Mouse (Mus musculus) CH12.LX (cell line): ENCODE data around the gene Papss2. TPM values are rescaled to one million over a fixed set of nuclear protein-coding genes. Genes with fewer than 3 reads are reported as not detected.

ENCODE experiments used
- DNase-seq: peaks from one replicate; pipeline ENCODE4 v3.0.0-alpha.2; 2013; ENCODE audit errors: extremely low read depth
- H3K27ac ChIP-seq: 2 replicates; pipeline ENCODE4 v1.5.1; 2012; ENCODE audit warnings: low read depth, mild to moderate bottlenecking, control low read depth, moderate library complexity; ENCODE audit not compliant: insufficient read depth
- H3K27me3 ChIP-seq: replicated peaks from 2 replicates; pipeline ENCODE3; 2012; ENCODE audit warnings: inconsistent platforms
- H3K36me3 ChIP-seq, 2 experiments: replicated peaks in 1 of 2; 2 replicates each; pipeline versions ENCODE3 to v1.6.1; 2012; ENCODE audit warnings: inconsistent platforms in 1 of 2, low read length in 1 of 2, mild to moderate bottlenecking in 1 of 2, mixed read lengths in 1 of 2, moderate library complexity in 1 of 2; ENCODE audit not compliant: control insufficient read depth in 1 of 2, insufficient read depth in 1 of 2
- H3K4me1 ChIP-seq, 2 experiments: 2 replicates each; pipeline ENCODE4 v1.6.1; 2012; ENCODE audit warnings: inconsistent platforms in 1 of 2, moderate library complexity in 1 of 2; ENCODE audit not compliant: insufficient read depth in 2 of 2, control insufficient read depth in 1 of 2
- H3K4me2 ChIP-seq: 2 replicates; pipeline ENCODE4 v1.6.1; 2012; ENCODE audit warnings: low read depth, mild to moderate bottlenecking, control low read depth; ENCODE audit not compliant: poor library complexity, insufficient read depth, severe bottlenecking
- H3K4me3 ChIP-seq, 3 experiments: fragments of 150-350 bp in 1 of 3; sonication (generic) in 1 of 3; replicated peaks in 1 of 3; 2 replicates each; pipeline versions ENCODE3 to v1.5.1; 2011 to 2012; ENCODE audit warnings: low read depth in 2 of 3, low read length in 2 of 3, mild to moderate bottlenecking in 2 of 3, moderate library complexity in 2 of 3, control low read depth in 1 of 3, improper control_type of control experiment in 1 of 3, inconsistent platforms in 1 of 3, mixed read lengths in 1 of 3; ENCODE audit not compliant: poor library complexity in 1 of 3
- H3K79me2 ChIP-seq: replicated peaks from 2 replicates; pipeline ENCODE4 v1.6.1; 2012; ENCODE audit warnings: mild to moderate bottlenecking, moderate library complexity; ENCODE audit not compliant: control insufficient read depth, poor library complexity, insufficient read depth, severe bottlenecking; ENCODE audit errors: extremely low read depth
- H3K9ac ChIP-seq: 2 replicates; pipeline ENCODE4 v1.6.1; 2012; ENCODE audit warnings: low read depth, mild to moderate bottlenecking, control low read depth, moderate library complexity; ENCODE audit not compliant: insufficient read depth
- H3K9me3 ChIP-seq: replicated peaks from 2 replicates; pipeline ENCODE3; 2012; ENCODE audit warnings: low read length, inconsistent platforms, mixed read lengths
- BHLHE40 ChIP-seq: IDR thresholded peaks from 2 replicates; pipeline ENCODE4 v1.6.1; 2011; ENCODE audit warnings: mild to moderate bottlenecking, low read depth, low read length, improper control_type of control experiment
- CHD2 ChIP-seq: IDR thresholded peaks from 2 replicates; pipeline ENCODE4 v1.6.1; 2011; ENCODE audit warnings: low read length, improper control_type of control experiment
- E2F4 ChIP-seq: IDR thresholded peaks from 2 replicates; pipeline ENCODE4 v1.6.1; 2011; ENCODE audit warnings: low read depth, low read length, improper control_type of control experiment; ENCODE audit not compliant: insufficient replicate concordance
- ELF1 ChIP-seq: IDR thresholded peaks from 2 replicates; pipeline ENCODE4 v1.6.1; 2014; ENCODE audit warnings: low read depth, mild to moderate bottlenecking, inconsistent platforms, low read length, improper control_type of control experiment
- EP300 ChIP-seq: IDR thresholded peaks from 2 replicates; pipeline ENCODE4 v1.6.1; 2011; ENCODE audit warnings: low read length, improper control_type of control experiment
- ETS1 ChIP-seq: conservative IDR thresholded peaks from 2 replicates; pipeline ENCODE4 v1.6.1; 2012; ENCODE audit warnings: low read depth, mild to moderate bottlenecking, inconsistent platforms, low read length, improper control_type of control experiment, moderate library complexity
- GABPA ChIP-seq: IDR thresholded peaks from 2 replicates; pipeline ENCODE4 v1.6.1; 2012; ENCODE audit warnings: low read depth, low read length, improper control_type of control experiment, inconsistent platforms; ENCODE audit not compliant: insufficient replicate concordance
- IRF4 ChIP-seq: IDR thresholded peaks from 2 replicates; pipeline ENCODE4 v1.6.1; 2014; ENCODE audit warnings: low read depth, mild to moderate bottlenecking, inconsistent platforms, low read length, improper control_type of control experiment
- JUN ChIP-seq: IDR thresholded peaks from 2 replicates; pipeline ENCODE4 v1.6.1; 2011; ENCODE audit warnings: low read depth, mild to moderate bottlenecking, low read length, improper control_type of control experiment, moderate library complexity; ENCODE audit not compliant: insufficient read depth
- JUND ChIP-seq: conservative IDR thresholded peaks from 2 replicates; pipeline ENCODE4 v1.6.1; 2011; ENCODE audit warnings: low read depth, low read length, improper control_type of control experiment
- MAFK ChIP-seq: IDR thresholded peaks from 2 replicates; pipeline ENCODE4 v1.6.1; 2011; ENCODE audit warnings: low read length, improper control_type of control experiment; ENCODE audit not compliant: insufficient replicate concordance
- MAX ChIP-seq: IDR thresholded peaks from 2 replicates; pipeline ENCODE4 v1.6.1; 2011; ENCODE audit warnings: low read length, improper control_type of control experiment
- MAZ ChIP-seq: IDR thresholded peaks from 2 replicates; pipeline ENCODE4 v1.6.1; 2012; ENCODE audit warnings: low read depth, mild to moderate bottlenecking, inconsistent platforms, low read length, improper control_type of control experiment, moderate library complexity
- MEF2A ChIP-seq: IDR thresholded peaks from 2 replicates; pipeline ENCODE4 v1.6.1; 2014; ENCODE audit warnings: low read depth, mild to moderate bottlenecking, inconsistent platforms, low read length, improper control_type of control experiment, borderline replicate concordance
- MXI1 ChIP-seq: IDR thresholded peaks from 2 replicates; pipeline ENCODE4 v1.6.1; 2011; ENCODE audit warnings: mild to moderate bottlenecking, low read depth, low read length, improper control_type of control experiment
- MYC ChIP-seq: IDR thresholded peaks from 2 replicates; pipeline ENCODE4 v1.6.1; 2011; ENCODE audit warnings: low read depth, mild to moderate bottlenecking, improper control_type of control experiment, low read length
- NELFE ChIP-seq: IDR thresholded peaks from 2 replicates; pipeline ENCODE4 v1.6.1; 2011; ENCODE audit warnings: low read depth, low read length, improper control_type of control experiment
- PAX5 ChIP-seq: IDR thresholded peaks from 2 replicates; pipeline ENCODE4 v1.6.1; 2012; ENCODE audit warnings: low read length, inconsistent platforms, mixed read lengths
- RAD21 ChIP-seq: IDR thresholded peaks from 2 replicates; pipeline ENCODE4 v1.6.1; 2011; ENCODE audit warnings: low read depth, mild to moderate bottlenecking, low read length, improper control_type of control experiment, moderate library complexity
- RCOR1 ChIP-seq: conservative IDR thresholded peaks from 2 replicates; pipeline ENCODE4 v1.6.1; 2012; ENCODE audit warnings: low read depth, mild to moderate bottlenecking, inconsistent platforms, low read length, improper control_type of control experiment
- SIN3A ChIP-seq: IDR thresholded peaks from 2 replicates; pipeline ENCODE4 v1.6.1; 2012; ENCODE audit warnings: low read length, improper control_type of control experiment, inconsistent platforms
- UBTF ChIP-seq: IDR thresholded peaks from 2 replicates; pipeline ENCODE4 v1.6.1; 2012; ENCODE audit warnings: low read depth, mild to moderate bottlenecking, inconsistent platforms, low read length, improper control_type of control experiment, moderate library complexity
- USF1 ChIP-seq: IDR thresholded peaks from 2 replicates; pipeline ENCODE4 v1.6.1; 2014; ENCODE audit warnings: low read depth, mild to moderate bottlenecking, inconsistent platforms, low read length, improper control_type of control experiment
- USF2 ChIP-seq: conservative IDR thresholded peaks from 2 replicates; pipeline ENCODE4 v1.6.1; 2011; ENCODE audit warnings: low read depth, low read length, improper control_type of control experiment
- ZKSCAN1 ChIP-seq: IDR thresholded peaks from 2 replicates; pipeline ENCODE4 v1.6.1; 2012; ENCODE audit warnings: low read depth, inconsistent platforms, low read length, improper control_type of control experiment, borderline replicate concordance
- ZNF384 ChIP-seq: IDR thresholded peaks from 2 replicates; pipeline ENCODE4 v1.6.1; 2012; ENCODE audit warnings: low read depth, low read length, improper control_type of control experiment, inconsistent platforms
- dilution Hi-C: fragments of 300-500 bp; cut with MboI; formaldehyde crosslinking; loops from 2 replicates; pipeline ENCODE4 v1.14.3; 2020; ENCODE audit warnings: low sequenced_read_pairs; ENCODE audit not compliant: extremely low pct_unique_long_range_greater_than_20kb, extremely low pct_ligation_motif_present
- in situ Hi-C: fragments of 300-500 bp; cut with MboI; formaldehyde crosslinking; loops from 3 replicates; pipeline ENCODE4 v1.14.3; 2019; ENCODE audit warnings: low sequenced_read_pairs, low pct_ligation_motif_present, low pct_unique_long_range_greater_than_20kb, mixed read lengths
- polyA plus RNA-seq: library from polyadenylated mRNA; unstranded; fragments of >175 nt; gene quantifications from 2 replicates; pipeline ENCODE4 v1.2.1, GENCODE M21; 2012; ENCODE audit warnings: low read depth; ENCODE audit not compliant: insufficient read length
- total RNA-seq, 2 experiments: library from RNA; depleted of rRNA; stranded (reverse); fragments of 300-350 nt in 1 of 2; fragments of >200 nt in 1 of 2; gene quantifications; 2 replicates each; pipeline ENCODE4 v1.2.3; 2012 to 2014

Gene Papss2
- total and polyA plus RNA-seq, 3 experiments: 0.36 to 0.42 (median 0.39) TPM

DNA sequence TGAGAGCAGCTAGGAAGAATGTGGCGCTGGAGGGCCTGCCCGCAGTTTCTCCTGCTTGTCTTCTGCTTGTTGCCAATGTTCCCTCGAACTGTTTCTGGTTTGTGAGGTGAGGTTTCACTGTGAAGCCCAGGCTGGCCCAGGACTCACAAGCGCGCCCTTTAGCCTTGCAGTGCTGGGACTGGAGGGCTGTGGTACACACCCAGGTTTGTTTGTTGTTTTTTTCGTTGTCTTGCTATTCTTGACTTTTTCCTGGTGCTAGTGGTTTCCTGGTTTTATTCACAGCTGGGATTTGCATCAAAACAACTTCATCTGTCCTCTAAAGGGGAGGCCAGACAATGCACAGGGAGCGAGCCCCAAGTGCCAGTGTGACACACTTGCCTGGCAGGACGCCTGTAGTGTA, 39.3 kb downstream of the Papss2 start:
- H3K27ac ChIP-seq: no peak overlapping the region

DNA sequence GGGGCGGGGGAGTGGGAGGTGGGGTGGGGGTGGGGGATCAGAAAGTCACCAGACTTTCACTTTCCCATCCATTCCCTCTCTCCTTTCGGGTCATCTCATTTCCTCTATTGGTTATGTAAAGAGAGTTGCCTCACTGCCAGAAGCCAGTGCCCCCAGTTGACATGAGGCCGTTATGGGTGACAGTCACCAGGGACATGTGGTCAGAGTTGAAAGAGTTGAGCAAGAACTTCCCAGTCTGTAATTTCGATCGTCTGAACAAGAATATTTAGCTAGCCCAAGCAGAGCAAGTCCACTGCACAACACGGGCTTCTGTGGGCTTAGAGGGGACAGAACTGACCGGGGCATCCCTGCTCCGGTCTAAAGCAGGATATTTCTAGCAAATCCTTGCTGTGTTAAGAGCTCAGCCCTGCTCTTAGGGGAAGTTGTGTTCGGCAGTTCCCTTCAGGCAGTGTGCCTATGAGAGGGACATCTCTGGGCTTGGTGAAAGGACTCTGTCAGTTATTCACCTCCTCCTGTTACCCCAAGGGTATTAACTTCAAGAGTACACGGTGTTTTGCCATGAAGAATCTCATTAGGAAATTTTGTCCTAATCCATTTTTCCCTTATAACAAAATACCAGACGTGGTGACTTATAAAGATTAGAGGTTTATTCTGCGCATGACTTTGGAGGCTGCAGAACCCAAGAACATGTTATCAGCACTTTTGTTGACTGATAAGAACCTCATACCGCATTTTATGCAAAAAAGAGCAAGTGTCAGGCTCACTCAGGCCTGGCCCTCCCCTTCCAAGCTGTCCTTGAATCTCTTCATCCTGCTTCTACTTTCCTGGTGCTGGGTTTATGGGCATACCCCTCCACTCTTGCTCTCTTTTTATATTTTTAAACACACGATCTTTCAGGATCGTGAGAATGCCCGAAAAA, 42.0 kb downstream of the Papss2 start:
- H3K4me2 ChIP-seq: peak overlapping the region; percentile 84
- H3K4me3 ChIP-seq: no peak overlapping the region
- H3K9me3 ChIP-seq: no peaks in the 10 kb centered on the region
- peaks cover 4 to 25% of the 10 kb centered on the region in 2 experiments for H3K4me1 ChIP-seq
- dilution Hi-C loops (no loop called here), in situ Hi-C loops (no loop called here)
- no peak overlapping the region for H3K9ac ChIP-seq
- no peaks in the 10 kb centered on the region for H3K79me2 ChIP-seq
- no peaks in the 10 kb centered on the region for H3K36me3 ChIP-seq
- no peak overlapping the region for H3K27ac ChIP-seq
- peak; percentile 62 for DNase-seq
- peaks cover 1% of the 10 kb centered on the region for H3K27me3 ChIP-seq
- no peak for TF ChIP-seq USF1
- peak; percentile 46 for TF ChIP-seq CHD2
- no peak for TF ChIP-seq JUND
- TF ChIP-seq ETS1: peak; percentile 70
- peak; percentile 4; the same call in 1 of the 2 replicates for TF ChIP-seq JUN
- TF ChIP-seq MAX: peak; percentile 80
- peak; percentile 90 for TF ChIP-seq BHLHE40
- TF ChIP-seq SIN3A: no peak
- TF ChIP-seq MYC: peak; percentile 71; the same call in 1 of the 2 replicates
- peak; percentile 65; the same call in 1 of the 2 replicates for TF ChIP-seq MEF2A
- TF ChIP-seq MAFK: 0 out of 2 replicates have a peak, but pooled peaks have one; percentile 41
- peak; percentile 84 for TF ChIP-seq IRF4
- peak; percentile 50; the same call in 1 of the 2 replicates for TF ChIP-seq MAZ
- TF ChIP-seq RAD21: no peak; the same call in 1 of the 2 replicates
- no peak for TF ChIP-seq GABPA
- peak; percentile 59; the same call in 1 of the 2 replicates for TF ChIP-seq MXI1

More for the DNA sequence above, 39.3 kb downstream of the Papss2 start:
- in situ Hi-C loops: no loop called here
- no peaks in the 10 kb centered on the region for H3K79me2 ChIP-seq
- H3K4me2 ChIP-seq: no peak overlapping the region
- peaks cover 1% of the 10 kb centered on the region for H3K27me3 ChIP-seq
- no peaks in the 10 kb centered on the region for H3K36me3 ChIP-seq
- dilution Hi-C loops: no loop called here
- DNase-seq: no peak
- TF ChIP-seq E2F4 (no peak), BHLHE40 (no peak), EP300 (no peak), PAX5 (no peak), GABPA (no peak), JUN (no peak), MAZ (no peak), USF2 (no peak), NELFE (no peak), SIN3A (no peak), RCOR1 (no peak), ZNF384 (no peak), RAD21 (no peak), JUND (no peak), IRF4 (no peak), ELF1 (no peak), CHD2 (no peak), MEF2A (no peak), UBTF (no peak), ZKSCAN1 (no peak)
- no peaks in the 10 kb centered on the region for H3K9me3 ChIP-seq
- no peak overlapping the region for H3K4me3 ChIP-seq
- H3K4me1 ChIP-seq: peaks cover 4 to 25% of the 10 kb centered on the region in 2 experiments
- no peak overlapping the region for H3K9ac ChIP-seq
